9 mouse cellular contexts compared by ENCODE assay signal in genomic region chr7:112499453-112500133, GRCm38 (mm10).
DNase-seq lines count a peak whose midpoint lies in the region; ATAC-seq lines count a peak whose summit lies in the region.
"Had no signal": no experiment of that assay in that cellular context is flagged by ENCODE, and none has a peak within 500 bp of the region (broad histone marks: within the 10 kb centered on the region; RNA-seq: fewer than 3 reads in every experiment).

No protein-coding gene starts in this region.

- ATAC-seq in CD4-positive, CD25-positive, alpha-beta regulatory T cell, adult 4 months = no peak
- ATAC-seq in neural tube, embryonic 11.5 days (ENCODE audit: insufficient read depth, low FRiP score, low TSS enrichment) = no peak

- H3K4me1 ChIP-seq in neural tube, embryonic 11.5 days (ENCODE audit: control insufficient read depth, insufficient read depth, low read length) = peaks cover 36% of the 10 kb centered on the region

- H3K4me3 ChIP-seq in neural tube, embryonic 11.5 days (ENCODE audit: low read depth, low read length) = no peak overlapping the region

- no peak overlapping the region for H3K4me2 ChIP-seq in neural tube, embryonic 11.5 days (ENCODE audit: low read depth)

- H3K9me3 ChIP-seq in neural tube, embryonic 11.5 days (ENCODE audit: control insufficient read depth, low read length) = no peaks in the 10 kb centered on the region

- H3K9ac ChIP-seq in neural tube, embryonic 11.5 days (ENCODE audit: low read length) = no peak overlapping the region

- no peaks in the 10 kb centered on the region for H3K27me3 ChIP-seq in neural tube, embryonic 11.5 days (ENCODE audit: control insufficient read depth, insufficient read depth, low read length)

- 31% methylated on average over 10 of the region's 10 CpGs for WGBS in neural tube, embryonic 11.5 days

- H3K27ac ChIP-seq in neural tube, embryonic 11.5 days (ENCODE audit: low read depth, low read length) = no peak overlapping the region

- DNase-seq in CD4-positive, CD25-positive, alpha-beta regulatory T cell, adult 2 months (ENCODE audit: low read depth, low spot score) = peak; percentile 3
- DNase-seq in kidney, postnatal 10 days = peak; percentile 52
- no peak for DNase-seq in kidney, adult 18-20 months
- DNase-seq in fibroblast of lung, adult 2 months (ENCODE audit: low read depth) = peak; percentile 61
- peak; percentile 57 for DNase-seq in neural tube, embryonic 11.5 days (ENCODE audit: low spot score)
- DNase-seq in layer of hippocampus, adult 9-10 months (ENCODE audit: low spot score) = no peak
- no peak for DNase-seq in cerebellum, postnatal 14 days
- DNase-seq: right cerebral cortex, postnatal 14 days had no signal

- H3K36me3 ChIP-seq in neural tube, embryonic 11.5 days (ENCODE audit: control insufficient read depth, insufficient read depth, low read length) = no peaks in the 10 kb centered on the region

Comparison
In these comparisons a context has a peak if more than half of its experiments do, and no peak if none do; other contexts are left out.
1. DNase-seq: peak in CD4-positive, CD25-positive, alpha-beta regulatory T cell, adult 2 months (single experiment), kidney, postnatal 10 days (single experiment), fibroblast of lung, adult 2 months (single experiment) and neural tube, embryonic 11.5 days (single experiment); none in kidney, adult 18-20 months (single experiment), layer of hippocampus, adult 9-10 months (single experiment) and cerebellum, postnatal 14 days (0 of 2).